Mouse (Mus musculus): Measurements from ENCODE around the gene Dpf1.

- TF ChIP-seq CTCF (IDR thresholded peaks at IDR 0.05; ENCODE audit: low read depth, low read length) (no peak), GATA1 (IDR thresholded peaks at IDR 0.05; ENCODE audit: borderline replicate concordance, low read length) (no peak), TAL1 (conservative IDR thresholded peaks at IDR 0.05; ENCODE audit: low read depth, low read length) (no peak), GATA2 (IDR thresholded peaks at IDR 0.05; ENCODE audit: borderline replicate concordance, low read depth, low read length) (no peak), POLR2AphosphoS5 (IDR thresholded peaks at IDR 0.05; ENCODE audit: insufficient replicate concordance, low read depth, low read length) (no peak)
These were observed 7.7 kb upstream of the Dpf1 start for GRCm38 (mm10) chr7:29295861-29296647.

Measured in G1E (cell line).